Mouse (Mus musculus) forebrain, embryonic 16.5 days (tissue): Measurements from ENCODE around the gene Alox5ap. TPM values are rescaled to one million over a fixed set of nuclear protein-coding genes. Genes with fewer than 3 reads are reported as not detected.

ENCODE experiments used
- ATAC-seq: fragments of 200-750 bp; cut with Nextera tagmentation; 2 replicates; pipeline ENCODE4 v1.8.0; 2017; ENCODE audit warnings: mild to moderate bottlenecking, moderate library complexity
- H3K27ac ChIP-seq: fragments of 300-500 bp; sonication (generic); 2 replicates; pipeline ENCODE4 v1.5.1; 2014; ENCODE audit warnings: low read length, control low read depth
- H3K27me3 ChIP-seq: fragments of 300-500 bp; sonication (generic); replicated peaks from 2 replicates; pipeline ENCODE4 v1.6.1; 2014; ENCODE audit warnings: low read length; ENCODE audit not compliant: control insufficient read depth, insufficient read depth
- H3K36me3 ChIP-seq: fragments of 300-500 bp; sonication (generic); 2 replicates; pipeline ENCODE4 v1.6.1; 2014; ENCODE audit not compliant: control insufficient read depth, insufficient read depth
- H3K4me1 ChIP-seq: fragments of 300-500 bp; sonication (generic); replicated peaks from 2 replicates; pipeline ENCODE4 v1.6.1; 2014; ENCODE audit warnings: low read length; ENCODE audit not compliant: control insufficient read depth, insufficient read depth
- H3K4me2 ChIP-seq: fragments of 300-500 bp; sonication (generic); 2 replicates; pipeline ENCODE4 v1.6.1; 2014; ENCODE audit warnings: mild to moderate bottlenecking, low read length, control low read depth
- H3K4me3 ChIP-seq: fragments of 300-500 bp; sonication (generic); replicated peaks from 2 replicates; pipeline ENCODE4 v1.5.1; 2014; ENCODE audit warnings: mild to moderate bottlenecking, low read length, control low read depth
- H3K9ac ChIP-seq: fragments of 300-500 bp; sonication (generic); replicated peaks from 2 replicates; pipeline ENCODE4 v1.6.1; 2014; ENCODE audit warnings: low read depth, low read length, control low read depth
- H3K9me3 ChIP-seq: fragments of 300-500 bp; sonication (generic); 2 replicates; pipeline ENCODE4 v1.6.1; 2016; ENCODE audit warnings: low read length; ENCODE audit not compliant: control insufficient read depth
- WGBS: fragments of 180-500 bp; shearing (Covaris S2); extraction: QIAGEN DNeasy Blood & Tissue Kit; methylation state at CpG from one replicate; pipeline ENCODE4 v1.1.7; 2014; 5-methylcytosine and 5-hydroxymethylcytosine counted together
- microRNA-seq: library from miRNA; unstranded; fragments of <30 nt; microRNA quantifications from one replicate; pipeline ENCODE4, GENCODE M21; 2017
- polyA plus RNA-seq: library from polyadenylated mRNA; unstranded; fragments of >200 nt; fragmentation: Nextera tagmentation; extraction: Ambion mirVana; gene quantifications from 2 replicates; pipeline ENCODE4 v1.2.1, GENCODE M21; 2015

Alox5ap gene
- polyA plus RNA-seq, 1 experiment from 2014 or later: 11.6 TPM

- H3K9ac ChIP-seq: no peak overlapping the region
- no peaks in the 10 kb centered on the region for H3K36me3 ChIP-seq
- H3K4me3 ChIP-seq: no peak overlapping the region
- H3K9me3 ChIP-seq: no peaks in the 10 kb centered on the region
- H3K27me3 ChIP-seq: no peaks in the 10 kb centered on the region
- H3K4me2 ChIP-seq: no peak overlapping the region
- 85% methylated on average over 8 of the region's 8 CpGs for WGBS
- no peak overlapping the region for H3K27ac ChIP-seq
- H3K4me1 ChIP-seq: peaks cover 30% of the 10 kb centered on the region
- no peak for ATAC-seq
These were observed 69.6 kb downstream of the Alox5ap start for GRCm38 (mm10) chr5:149333941-149334698.

DNA sequence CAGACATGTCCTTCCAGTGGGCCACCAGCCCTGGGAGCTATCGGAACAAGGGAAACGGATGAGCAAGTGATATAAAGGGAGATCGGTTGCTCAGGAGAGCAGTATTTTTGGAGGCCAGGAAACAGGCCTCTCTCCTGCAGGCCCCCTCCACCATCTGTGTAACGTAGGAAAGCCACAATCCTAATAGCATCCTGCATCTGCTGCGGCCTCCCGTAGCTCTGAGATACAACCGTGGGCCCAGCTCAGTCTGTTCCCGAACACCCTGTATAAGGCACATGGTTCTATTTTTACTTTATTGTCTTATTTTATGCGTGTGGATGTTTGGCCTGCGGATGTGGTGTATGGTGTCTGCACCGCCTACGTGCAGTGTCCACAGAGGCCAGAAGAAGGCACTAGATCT lies 70.4 kb downstream of the Alox5ap start:
- no peaks in the 10 kb centered on the region for H3K9me3 ChIP-seq
- H3K27ac ChIP-seq: no peak overlapping the region
- H3K9ac ChIP-seq: no peak overlapping the region
- H3K4me2 ChIP-seq: no peak overlapping the region
- no peak for ATAC-seq
- H3K4me1 ChIP-seq: peaks cover 21% of the 10 kb centered on the region
- WGBS: 94% methylated on average over 12 of the region's 12 CpGs
- H3K27me3 ChIP-seq: no peaks in the 10 kb centered on the region
- no peaks in the 10 kb centered on the region for H3K36me3 ChIP-seq
- no peak overlapping the region for H3K4me3 ChIP-seq

DNA sequence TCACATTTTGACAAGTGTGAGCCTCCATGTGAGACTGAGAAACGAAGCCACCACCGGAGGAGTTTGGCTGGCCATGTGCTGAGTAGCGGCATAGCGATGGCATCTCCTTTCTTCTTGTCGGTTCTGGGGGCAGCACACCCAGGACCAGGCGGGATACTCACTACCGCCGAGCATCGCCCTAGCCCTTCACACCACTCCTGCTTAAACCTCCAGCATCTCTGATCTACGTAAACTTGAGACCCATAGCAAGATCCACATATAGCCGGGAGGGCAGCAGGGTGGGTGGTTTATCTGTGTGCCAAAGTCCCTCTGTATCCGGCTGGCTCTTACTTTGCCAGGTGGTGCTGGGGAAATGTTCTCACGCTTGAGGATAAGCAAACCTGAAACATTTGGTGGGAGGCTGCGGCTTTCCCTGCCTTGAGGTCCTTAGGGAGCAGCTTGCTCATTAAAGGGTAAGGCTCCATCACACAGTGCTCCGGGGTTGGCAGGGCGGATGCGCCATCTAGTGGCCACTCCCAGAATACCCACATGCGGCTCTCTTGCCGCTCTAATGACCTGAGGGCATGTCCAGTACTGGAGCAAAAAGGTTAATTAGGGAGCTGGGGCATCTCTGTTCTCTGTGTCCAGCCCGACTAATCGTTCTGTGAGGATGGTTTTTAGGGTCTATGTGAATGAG lies 71.1 kb downstream of the Alox5ap start:
- H3K27ac ChIP-seq: no peak overlapping the region
- WGBS: 43% methylated on average over 21 of the region's 21 CpGs
- H3K4me2 ChIP-seq: no peak overlapping the region
- no peaks in the 10 kb centered on the region for H3K27me3 ChIP-seq
- no peaks in the 10 kb centered on the region for H3K36me3 ChIP-seq
- peak; percentile 86 for ATAC-seq
- no peaks in the 10 kb centered on the region for H3K9me3 ChIP-seq
- peaks cover 21% of the 10 kb centered on the region for H3K4me1 ChIP-seq
- no peak overlapping the region for H3K4me3 ChIP-seq
- no peak overlapping the region for H3K9ac ChIP-seq

- H3K36me3 ChIP-seq: no peaks in the 10 kb centered on the region
- no peak overlapping the region; the same call in 1 of the 2 replicates for H3K27ac ChIP-seq
- 86% methylated on average over 10 of the region's 10 CpGs for WGBS
- no peak overlapping the region for H3K4me2 ChIP-seq
- no peaks in the 10 kb centered on the region for H3K27me3 ChIP-seq
- H3K9me3 ChIP-seq: no peaks in the 10 kb centered on the region
- peaks cover 21% of the 10 kb centered on the region for H3K4me1 ChIP-seq
- H3K9ac ChIP-seq: no peak overlapping the region
- ATAC-seq: no peak
- H3K4me3 ChIP-seq: no peak overlapping the region
These were observed 72.6 kb downstream of the Alox5ap start for GRCm38 (mm10) chr5:149337148-149337547.

Small RNA genes within 50 kb of the gene (microRNA-seq; reads per million reads assigned to microRNA genes)
- gene Gm24105: not detected

Other genes with a start within 250 kb of the Alox5ap start
- gene Uspl1, start 80.4 kb upstream of the Alox5ap start, polyA plus RNA-seq: 56.0 and 57.8 TPM in 2 replicates
- gene Hmgb1, start 80.3 kb upstream of the Alox5ap start, polyA plus RNA-seq: 1,084 and 1,214 TPM in 2 replicates
- 1.3 and 1.7 TPM in 2 replicates for gene Medag, start 147.0 kb downstream of the Alox5ap start, polyA plus RNA-seq
- gene Tex26, start 174.9 kb downstream of the Alox5ap start, polyA plus RNA-seq: 1.1 and 1.3 TPM in 2 replicates